Mouse (Mus musculus): ENCODE results near the gene Abca8b.

Gene Abca8b

GRCm38 (mm10) chr11:109884126-109884525 lies 111.5 kb downstream of the Abca8b start:
- in situ Hi-C loops (cut with MboI, MseI), result no loop called here
